Mouse (Mus musculus) CH12.LX (cell line): Measurements from ENCODE around the gene Sart3. TPM values are rescaled to one million over a fixed set of nuclear protein-coding genes. Genes with fewer than 3 reads are reported as not detected.

Experiments used
- DNase-seq: peaks from one replicate; pipeline ENCODE4 v3.0.0-alpha.2; 2013; ENCODE audit errors: extremely low read depth
- H3K27ac ChIP-seq: 2 replicates; pipeline ENCODE4 v1.5.1; 2012; ENCODE audit warnings: low read depth, mild to moderate bottlenecking, control low read depth, moderate library complexity; ENCODE audit not compliant: insufficient read depth
- H3K27me3 ChIP-seq: replicated peaks from 2 replicates; pipeline ENCODE3; 2012; ENCODE audit warnings: inconsistent platforms
- H3K36me3 ChIP-seq, 2 experiments: replicated peaks in 1 of 2; 2 replicates each; pipeline versions ENCODE3 to v1.6.1; 2012; ENCODE audit warnings: inconsistent platforms in 1 of 2, low read length in 1 of 2, mild to moderate bottlenecking in 1 of 2, mixed read lengths in 1 of 2, moderate library complexity in 1 of 2; ENCODE audit not compliant: control insufficient read depth in 1 of 2, insufficient read depth in 1 of 2
- H3K4me1 ChIP-seq, 2 experiments: 2 replicates each; pipeline ENCODE4 v1.6.1; 2012; ENCODE audit warnings: inconsistent platforms in 1 of 2, moderate library complexity in 1 of 2; ENCODE audit not compliant: insufficient read depth in 2 of 2, control insufficient read depth in 1 of 2
- H3K4me2 ChIP-seq: 2 replicates; pipeline ENCODE4 v1.6.1; 2012; ENCODE audit warnings: low read depth, mild to moderate bottlenecking, control low read depth; ENCODE audit not compliant: poor library complexity, insufficient read depth, severe bottlenecking
- H3K4me3 ChIP-seq, 3 experiments: fragments of 150-350 bp in 1 of 3; sonication (generic) in 1 of 3; replicated peaks in 1 of 3; 2 replicates each; pipeline versions ENCODE3 to v1.5.1; 2011 to 2012; ENCODE audit warnings: low read depth in 2 of 3, low read length in 2 of 3, mild to moderate bottlenecking in 2 of 3, moderate library complexity in 2 of 3, control low read depth in 1 of 3, improper control_type of control experiment in 1 of 3, inconsistent platforms in 1 of 3, mixed read lengths in 1 of 3; ENCODE audit not compliant: poor library complexity in 1 of 3
- H3K79me2 ChIP-seq: replicated peaks from 2 replicates; pipeline ENCODE4 v1.6.1; 2012; ENCODE audit warnings: mild to moderate bottlenecking, moderate library complexity; ENCODE audit not compliant: control insufficient read depth, poor library complexity, insufficient read depth, severe bottlenecking; ENCODE audit errors: extremely low read depth
- H3K9ac ChIP-seq: 2 replicates; pipeline ENCODE4 v1.6.1; 2012; ENCODE audit warnings: low read depth, mild to moderate bottlenecking, control low read depth, moderate library complexity; ENCODE audit not compliant: insufficient read depth
- H3K9me3 ChIP-seq: replicated peaks from 2 replicates; pipeline ENCODE3; 2012; ENCODE audit warnings: low read length, inconsistent platforms, mixed read lengths
- BHLHE40 ChIP-seq: IDR thresholded peaks from 2 replicates; pipeline ENCODE4 v1.6.1; 2011; ENCODE audit warnings: mild to moderate bottlenecking, low read depth, low read length, improper control_type of control experiment
- CHD2 ChIP-seq: IDR thresholded peaks from 2 replicates; pipeline ENCODE4 v1.6.1; 2011; ENCODE audit warnings: low read length, improper control_type of control experiment
- E2F4 ChIP-seq: IDR thresholded peaks from 2 replicates; pipeline ENCODE4 v1.6.1; 2011; ENCODE audit warnings: low read depth, low read length, improper control_type of control experiment; ENCODE audit not compliant: insufficient replicate concordance
- EP300 ChIP-seq: IDR thresholded peaks from 2 replicates; pipeline ENCODE4 v1.6.1; 2011; ENCODE audit warnings: low read length, improper control_type of control experiment
- ETS1 ChIP-seq: conservative IDR thresholded peaks from 2 replicates; pipeline ENCODE4 v1.6.1; 2012; ENCODE audit warnings: low read depth, mild to moderate bottlenecking, inconsistent platforms, low read length, improper control_type of control experiment, moderate library complexity
- IRF4 ChIP-seq: IDR thresholded peaks from 2 replicates; pipeline ENCODE4 v1.6.1; 2014; ENCODE audit warnings: low read depth, mild to moderate bottlenecking, inconsistent platforms, low read length, improper control_type of control experiment
- JUN ChIP-seq: IDR thresholded peaks from 2 replicates; pipeline ENCODE4 v1.6.1; 2011; ENCODE audit warnings: low read depth, mild to moderate bottlenecking, low read length, improper control_type of control experiment, moderate library complexity; ENCODE audit not compliant: insufficient read depth
- JUND ChIP-seq: conservative IDR thresholded peaks from 2 replicates; pipeline ENCODE4 v1.6.1; 2011; ENCODE audit warnings: low read depth, low read length, improper control_type of control experiment
- MAFK ChIP-seq: IDR thresholded peaks from 2 replicates; pipeline ENCODE4 v1.6.1; 2011; ENCODE audit warnings: low read length, improper control_type of control experiment; ENCODE audit not compliant: insufficient replicate concordance
- MEF2A ChIP-seq: IDR thresholded peaks from 2 replicates; pipeline ENCODE4 v1.6.1; 2014; ENCODE audit warnings: low read depth, mild to moderate bottlenecking, inconsistent platforms, low read length, improper control_type of control experiment, borderline replicate concordance
- RAD21 ChIP-seq: IDR thresholded peaks from 2 replicates; pipeline ENCODE4 v1.6.1; 2011; ENCODE audit warnings: low read depth, mild to moderate bottlenecking, low read length, improper control_type of control experiment, moderate library complexity
- RCOR1 ChIP-seq: conservative IDR thresholded peaks from 2 replicates; pipeline ENCODE4 v1.6.1; 2012; ENCODE audit warnings: low read depth, mild to moderate bottlenecking, inconsistent platforms, low read length, improper control_type of control experiment
- SIN3A ChIP-seq: IDR thresholded peaks from 2 replicates; pipeline ENCODE4 v1.6.1; 2012; ENCODE audit warnings: low read length, improper control_type of control experiment, inconsistent platforms
- TCF12 ChIP-seq: IDR thresholded peaks from 2 replicates; pipeline ENCODE4 v1.6.1; 2014; ENCODE audit warnings: low read depth, mild to moderate bottlenecking, inconsistent platforms, low read length, improper control_type of control experiment
- ZKSCAN1 ChIP-seq: IDR thresholded peaks from 2 replicates; pipeline ENCODE4 v1.6.1; 2012; ENCODE audit warnings: low read depth, inconsistent platforms, low read length, improper control_type of control experiment, borderline replicate concordance
- ZMIZ1 ChIP-seq: IDR thresholded peaks from 2 replicates; pipeline ENCODE4 v1.6.1; 2012; ENCODE audit warnings: low read depth, mild to moderate bottlenecking, inconsistent platforms, low read length, improper control_type of control experiment
- dilution Hi-C: fragments of 300-500 bp; cut with MboI; formaldehyde crosslinking; loops from 2 replicates; pipeline ENCODE4 v1.14.3; 2020; ENCODE audit warnings: low sequenced_read_pairs; ENCODE audit not compliant: extremely low pct_unique_long_range_greater_than_20kb, extremely low pct_ligation_motif_present
- in situ Hi-C: fragments of 300-500 bp; cut with MboI; formaldehyde crosslinking; loops from 3 replicates; pipeline ENCODE4 v1.14.3; 2019; ENCODE audit warnings: low sequenced_read_pairs, low pct_ligation_motif_present, low pct_unique_long_range_greater_than_20kb, mixed read lengths
- polyA plus RNA-seq: library from polyadenylated mRNA; unstranded; fragments of >175 nt; gene quantifications from 2 replicates; pipeline ENCODE4 v1.2.1, GENCODE M21; 2012; ENCODE audit warnings: low read depth; ENCODE audit not compliant: insufficient read length
- total RNA-seq, 2 experiments: library from RNA; depleted of rRNA; stranded (reverse); fragments of 300-350 nt in 1 of 2; fragments of >200 nt in 1 of 2; gene quantifications; 2 replicates each; pipeline ENCODE4 v1.2.3; 2012 to 2014

The Sart3 gene
- total and polyA plus RNA-seq, 3 experiments = 28.8 to 104 (median 67.0) TPM

- Histone ChIP-seq H3K4me1 (peaks cover 27 to 70% of the 10 kb centered on the region in 2 experiments), H3K9me3 (no peaks in the 10 kb centered on the region), H3K4me2 (no peak overlapping the region), H3K9ac (no peak overlapping the region), H3K79me2 (peaks cover 73% of the 10 kb centered on the region), H3K36me3 (peaks cover 64 to 89% of the 10 kb centered on the region in 2 experiments), H3K27ac (no peak overlapping the region), H3K4me3 (no peak overlapping the region), H3K27me3 (no peaks in the 10 kb centered on the region)
- in situ Hi-C loops = no loop called here
- dilution Hi-C loops = no loop called here
- TF ChIP-seq JUN (0 out of 2 replicates have a peak, but pooled peaks have one; percentile 5), SIN3A (peak; percentile 52; the same call in 1 of the 2 replicates), JUND (0 out of 2 replicates have a peak, but pooled peaks have one; percentile 23), RCOR1 (0 out of 2 replicates have a peak, but pooled peaks have one; percentile 32), CHD2 (peak; percentile 15; the same call in 1 of the 2 replicates), MEF2A (0 out of 2 replicates have a peak, but pooled peaks have one; percentile 49), TCF12 (peak; percentile 81), BHLHE40 (peak; percentile 62), IRF4 (peak; percentile 75), MAFK (0 out of 2 replicates have a peak, but pooled peaks have one; percentile 26), EP300 (peak; percentile 79), ETS1 (peak; percentile 95), E2F4 (no peak), ZKSCAN1 (no peak), RAD21 (no peak)
- peak; percentile 43 for DNase-seq
Measured at GRCm38 (mm10) chr5:113764426-113764825, 7.9 kb downstream of the Sart3 start.

GRCm38 (mm10) chr5:113761585-113761984, 10.7 kb downstream of the Sart3 start:
- Histone ChIP-seq H3K9ac (no peak overlapping the region), H3K27me3 (no peaks in the 10 kb centered on the region), H3K27ac (no peak overlapping the region), H3K4me3 (no peak overlapping the region), H3K36me3 (peaks cover 68 to 92% of the 10 kb centered on the region in 2 experiments), H3K9me3 (no peaks in the 10 kb centered on the region), H3K4me1 (peaks cover 16 to 41% of the 10 kb centered on the region in 2 experiments), H3K4me2 (no peak overlapping the region), H3K79me2 (peaks cover 48% of the 10 kb centered on the region)
- in situ Hi-C loops = no loop called here
- no peak for TF ChIP-seq ZMIZ1
- dilution Hi-C loops = no loop called here
- no peak for DNase-seq
